Mouse (Mus musculus) heart, adult 18-20 months (tissue): ENCODE data around the gene Trappc3. TPM values are rescaled to one million over a fixed set of nuclear protein-coding genes. Genes with fewer than 3 reads are reported as not detected.
A peak's percentile ranks its signal among the peaks of the same experiment; 100 is the strongest.
"Not testable (repeated sequence)": the region's sequence is repeated elsewhere in the genome, so short reads cannot be mapped to it uniquely, and the experiment has no call there.

Experiments
- DNase-seq, 2 experiments: peaks; one replicate each; pipeline ENCODE4 v3.0.0; 2021 to 2022; ENCODE audit warnings: mixed read lengths in 1 of 2
- long read RNA-seq, 2 experiments: library from polyadenylated mRNA; stranded (forward); transcript quantifications; one replicate each; pipeline ENCODE4 v2.0.0; 2021
- total RNA-seq, 2 experiments: library from RNA; stranded (reverse); gene quantifications; 2 replicates each; pipeline ENCODE4 v1.2.3; 2021

Gene Trappc3
- total RNA-seq = 10 to 100 TPM; 46.2 to 56.9 TPM
- long read RNA-seq, experiment 1, transcript Trappc3-201 (5 exons, 1,336 nt) = major isoform, 8 of 10 reads
- long read RNA-seq, experiment 1, partial matches to known transcripts = 1 of 10 reads
- long read RNA-seq, experiment 1, other reads (novel, unspliced or antisense) = 1 of 10 reads
- long read RNA-seq, experiment 2, partial matches to known transcripts = 2 of 5 reads
- long read RNA-seq, experiment 2, other reads (novel, unspliced or antisense) = 0 of 5 reads

DNA sequence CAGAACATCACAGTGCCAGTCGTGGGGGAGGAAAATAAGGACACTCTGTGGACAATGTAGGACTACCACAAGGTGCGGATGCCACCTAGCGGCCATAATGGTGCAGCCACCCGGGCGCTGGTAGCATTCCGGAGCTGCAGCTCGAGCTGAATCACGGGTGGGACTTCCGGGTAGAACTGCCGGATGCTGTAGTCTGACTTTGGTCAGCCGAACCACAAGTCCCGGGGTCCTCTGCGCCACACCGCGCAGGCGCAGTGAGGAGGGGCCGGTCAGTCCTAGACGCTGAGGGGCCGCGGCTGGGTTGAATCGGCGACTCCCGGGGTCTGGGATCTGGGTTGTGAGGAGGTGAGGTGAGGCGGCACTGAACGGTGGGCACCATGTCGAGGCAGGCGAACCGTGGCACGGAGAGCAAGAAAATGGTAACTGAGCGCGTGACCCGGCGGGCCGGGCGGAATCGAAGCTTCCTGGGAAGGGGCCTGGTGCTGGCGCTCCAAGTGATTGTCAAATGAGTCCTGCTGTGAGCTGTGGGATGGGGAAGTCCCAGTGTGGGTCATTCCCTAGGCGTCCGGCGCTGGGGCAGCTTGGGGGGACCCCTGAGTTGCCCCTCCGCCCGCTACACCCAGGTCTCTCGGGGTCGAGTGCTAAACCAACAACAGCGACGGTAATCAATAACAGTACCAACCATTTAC lies at the start of gene Trappc3:
Gene Trappc3 (plus strand): TSS at position 207 of the 689 bp plus-strand sequence.
- DNase-seq = peak; percentile 99 to 100

DNA sequence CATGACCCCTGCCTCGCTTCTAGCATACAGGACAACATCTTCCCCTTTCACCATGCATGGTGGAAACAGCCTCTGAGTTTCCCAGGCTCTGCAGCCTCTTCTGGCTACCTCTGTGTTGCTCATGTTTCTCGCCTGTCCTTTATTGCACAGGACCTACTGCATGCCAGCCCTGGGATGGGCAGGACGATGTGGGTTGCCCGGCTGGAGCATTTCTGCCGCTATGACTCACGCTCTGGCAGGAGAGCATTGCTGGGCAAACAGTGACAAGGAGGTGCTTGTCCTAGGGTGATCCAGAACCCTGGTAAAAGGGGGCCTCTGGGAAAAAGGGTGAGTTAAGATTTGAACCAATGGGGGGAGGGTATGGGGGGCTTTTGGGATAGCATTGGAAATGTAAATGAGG lies 44.4 kb upstream of the Trappc3 start:
- peak in 1 of 2 experiments; percentile 57 for DNase-seq

DNA sequence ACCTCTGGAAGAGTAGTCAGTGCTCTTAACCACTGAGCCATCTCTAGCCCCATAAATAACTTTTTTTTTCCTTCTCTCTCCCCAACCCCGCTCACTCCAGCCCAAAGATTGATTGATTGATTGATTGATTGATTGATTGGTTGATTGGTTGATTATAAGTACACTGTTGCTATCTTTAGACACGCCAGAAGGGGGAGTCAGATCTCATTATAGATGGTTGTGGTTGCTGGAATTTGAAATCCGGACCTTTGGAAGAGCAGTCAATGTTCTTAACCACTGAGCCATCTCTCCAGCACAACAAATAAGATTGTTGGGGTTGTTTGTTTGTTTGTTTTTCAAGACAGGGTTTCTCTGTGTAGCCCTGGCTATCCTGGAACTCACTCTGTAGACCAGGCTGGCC lies 42.6 kb upstream of the Trappc3 start:
- not testable (repeated sequence) for DNase-seq

DNA sequence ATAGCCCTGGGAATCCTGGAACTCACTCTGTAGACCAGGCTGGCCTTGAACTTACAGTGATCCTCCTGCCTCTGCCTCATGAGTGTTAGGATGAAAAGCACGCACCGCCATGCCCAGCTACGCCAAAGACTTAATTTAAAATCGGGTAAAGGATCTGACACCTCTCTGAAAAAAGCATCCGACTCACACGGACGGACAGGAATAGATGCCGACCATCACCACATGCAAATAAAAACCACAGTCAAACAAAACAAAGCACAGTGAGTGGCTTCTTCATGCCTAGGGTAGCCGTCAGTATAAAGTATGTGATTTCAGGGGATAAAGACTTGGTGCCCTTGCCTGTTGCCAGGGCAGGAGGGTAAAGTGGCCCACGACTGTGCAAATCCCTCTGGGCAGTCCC lies 42.1 kb upstream of the Trappc3 start:
- DNase-seq = no peak

DNA sequence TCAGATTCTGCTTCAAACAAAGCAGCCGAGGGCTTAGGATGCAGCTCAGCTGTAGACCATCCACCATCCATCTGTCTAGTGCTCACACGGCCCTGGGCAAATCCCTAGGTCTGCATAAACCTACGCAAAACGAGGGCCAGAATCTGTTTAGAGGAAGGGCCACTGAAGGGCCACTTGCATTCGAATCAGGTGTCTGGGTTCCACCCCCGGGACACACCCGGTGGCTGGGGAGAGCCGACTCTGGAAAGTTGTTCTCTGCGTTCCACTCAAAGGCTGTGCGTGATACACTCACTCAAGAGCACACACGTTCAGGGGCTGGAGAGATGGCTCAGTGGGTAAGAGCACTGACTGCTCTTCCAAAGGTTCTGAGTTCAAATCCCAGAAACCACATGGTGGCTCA lies 39.5 kb upstream of the Trappc3 start:
- DNase-seq = no peak

DNA sequence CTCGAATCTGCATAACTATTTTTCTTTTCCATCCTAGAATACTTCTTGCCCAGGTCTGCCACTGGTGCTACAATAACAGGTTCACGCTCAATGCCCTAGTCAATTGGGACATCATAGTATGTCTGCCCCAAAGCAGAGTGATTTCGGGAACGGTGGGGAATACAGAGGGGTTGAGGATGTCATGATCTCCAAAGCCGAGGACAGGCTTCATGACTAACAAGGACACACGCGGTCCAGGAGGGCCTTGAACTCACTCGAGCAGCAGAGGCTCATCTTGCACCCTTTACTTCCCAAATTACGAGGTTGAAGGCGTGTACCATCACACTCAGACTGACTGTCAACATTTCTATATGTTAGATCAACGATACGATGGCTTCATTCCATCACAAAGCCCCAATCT lies 35.5 kb upstream of the Trappc3 start:
- DNase-seq = no peak

DNA sequence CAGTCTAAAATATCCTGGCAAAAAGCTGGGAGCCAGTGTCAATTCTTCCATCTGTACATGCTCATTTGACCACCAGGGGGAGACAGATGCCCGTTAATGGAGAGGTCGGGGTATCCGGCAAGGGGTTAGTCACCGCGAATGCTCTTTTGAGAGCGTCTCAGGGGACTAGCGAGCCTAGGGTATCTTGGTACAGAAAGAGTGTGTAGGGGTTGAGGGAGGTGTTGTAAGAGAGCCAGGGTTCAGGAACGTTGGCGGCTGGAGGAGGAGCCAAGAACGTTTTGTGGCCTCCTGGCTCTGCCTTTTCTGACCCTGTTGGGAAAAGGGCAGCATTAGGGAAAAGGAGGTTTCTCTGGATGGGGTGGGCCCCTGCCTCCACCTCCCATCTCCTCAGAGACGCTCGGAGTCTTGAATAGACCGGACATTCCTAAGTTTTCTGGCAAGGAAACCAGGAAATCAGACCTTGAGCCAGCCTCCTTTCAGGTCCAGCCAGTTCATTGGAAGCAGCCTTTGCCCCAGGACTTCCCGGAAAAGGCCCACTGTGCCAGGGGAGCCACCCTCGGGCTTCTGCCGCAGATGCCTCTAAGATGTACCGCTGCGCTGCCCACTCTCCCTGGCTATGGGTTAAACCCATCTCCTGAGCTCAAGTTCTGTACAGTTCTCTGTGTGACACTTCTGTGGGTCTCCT lies 34.9 kb upstream of the Trappc3 start:
- DNase-seq = peak; percentile 92 to 99

DNA sequence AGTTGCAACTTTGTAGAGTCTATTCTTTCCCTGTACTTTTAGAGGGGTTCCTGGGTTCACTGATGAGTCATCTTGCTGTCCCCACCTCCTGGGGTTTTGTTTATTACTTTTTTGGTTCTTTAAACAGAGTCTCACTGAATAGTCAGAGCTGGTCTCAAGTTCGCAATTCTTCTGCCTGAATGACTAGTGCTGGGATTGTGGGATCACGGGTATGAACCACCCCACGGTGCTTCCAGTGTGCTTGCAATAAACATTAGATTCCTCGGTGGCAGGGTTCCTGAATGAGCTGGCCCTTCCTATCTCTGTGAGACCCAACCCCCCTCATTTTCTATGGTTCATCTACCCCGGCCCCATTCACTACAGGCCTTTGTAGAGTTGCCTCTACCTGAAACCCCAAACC lies 34.0 kb upstream of the Trappc3 start:
- peak in 1 of 2 experiments; percentile 46 for DNase-seq

DNA sequence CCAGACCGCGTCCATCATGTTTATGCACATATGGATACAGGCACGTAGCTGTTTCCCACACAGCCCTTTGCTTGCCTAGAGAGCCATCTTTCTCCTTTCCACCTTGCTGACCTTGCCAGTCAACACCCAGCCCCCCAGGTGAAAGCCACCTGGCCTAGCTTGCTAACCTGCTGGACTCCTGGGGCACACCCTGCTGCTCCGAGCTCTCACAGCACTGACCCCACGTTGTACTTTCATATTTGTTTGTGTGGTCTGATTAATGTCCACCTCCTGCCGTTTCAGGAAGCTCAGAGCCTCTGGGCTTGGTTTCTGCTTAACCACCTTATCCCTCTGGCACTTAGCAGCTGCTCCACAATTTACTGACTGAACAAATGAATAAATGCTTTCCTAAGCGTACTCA lies 32.2 kb upstream of the Trappc3 start:
- DNase-seq = no peak

DNA sequence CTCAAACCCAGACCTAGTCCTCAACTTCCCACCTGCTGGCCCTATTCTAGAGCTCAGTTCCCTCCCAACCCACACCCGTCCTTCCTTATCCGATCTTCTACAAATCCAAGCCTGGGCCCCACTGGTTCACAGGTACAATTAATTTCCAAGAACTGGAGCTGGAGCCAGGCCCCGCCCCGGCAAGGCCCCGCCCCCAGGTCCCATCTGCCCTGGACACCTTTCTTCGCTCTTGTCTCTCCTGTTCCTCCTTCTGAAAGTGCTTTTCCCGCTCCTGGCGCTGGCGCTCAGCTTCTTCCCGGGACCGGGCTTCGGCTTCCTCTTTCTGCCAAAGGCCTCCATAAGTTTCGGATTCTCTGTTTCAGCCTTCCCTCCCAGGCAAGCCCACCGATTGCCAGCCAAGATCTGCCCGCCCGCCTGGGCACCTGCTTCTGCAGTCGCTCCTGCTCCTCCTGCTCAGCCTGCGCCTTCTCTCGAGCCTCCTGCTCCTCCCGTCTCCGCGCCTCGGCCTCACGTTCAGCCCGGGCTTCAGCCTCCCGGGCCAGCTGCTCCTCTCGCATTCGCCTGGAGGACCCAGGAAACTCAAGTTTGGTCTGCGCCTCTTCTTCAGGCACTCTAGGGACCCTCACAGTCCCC lies 28.3 kb upstream of the Trappc3 start:
- no peak for DNase-seq

DNA sequence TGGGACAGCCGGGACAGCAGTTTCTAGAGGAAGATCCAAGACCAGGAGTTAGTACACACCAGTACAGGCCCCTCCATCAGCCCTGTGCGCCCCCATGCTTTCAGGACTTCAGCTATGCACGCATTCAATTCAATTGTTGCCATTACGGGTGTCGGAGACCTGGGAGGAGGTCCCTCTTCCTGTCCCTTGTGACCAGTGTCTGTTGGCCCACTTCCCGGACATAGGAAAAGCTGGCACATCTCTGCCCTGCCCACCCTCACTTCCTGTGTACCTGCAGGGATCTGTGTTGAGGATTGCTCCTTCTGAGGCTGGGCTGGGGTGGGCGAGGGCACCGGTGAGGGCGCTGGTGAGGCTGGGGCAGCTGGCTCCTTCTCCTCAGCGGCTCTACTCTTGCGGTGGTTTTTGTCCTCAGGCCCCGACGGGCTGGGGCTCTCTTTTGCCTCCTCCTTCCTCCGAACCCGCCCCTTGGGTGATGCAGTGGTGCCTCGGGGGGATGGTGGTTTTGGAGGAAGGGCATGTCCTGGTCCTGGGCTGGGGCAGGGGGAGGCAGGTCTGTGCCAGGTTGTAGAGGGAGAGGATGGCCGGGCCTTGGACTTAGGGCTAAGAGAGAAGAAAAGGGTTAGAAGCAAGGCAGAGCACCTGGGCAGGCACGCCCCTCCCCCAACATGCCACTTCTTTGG lies 27.5 kb upstream of the Trappc3 start:
- peak in 1 of 2 experiments; percentile 24 for DNase-seq

DNA sequence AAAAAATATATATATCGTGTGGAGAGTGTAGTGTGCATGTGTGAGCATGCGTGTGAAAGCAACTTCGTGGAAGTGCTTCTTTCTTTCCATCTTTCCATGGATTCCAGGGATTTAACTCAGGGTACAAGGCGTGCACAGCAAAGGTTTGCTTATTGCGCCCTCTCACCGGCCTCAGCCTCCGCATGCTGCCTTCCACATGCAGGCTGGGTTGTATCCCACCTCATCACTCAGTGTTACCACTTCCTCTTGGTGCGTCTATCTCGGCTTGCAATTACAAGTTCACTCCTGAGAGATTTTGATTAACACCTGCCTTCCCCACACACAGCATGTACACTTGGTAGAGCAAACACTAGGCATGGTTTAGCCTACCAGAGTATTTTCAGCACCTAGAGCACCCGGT lies 26.9 kb upstream of the Trappc3 start:
- DNase-seq = no peak

DNA sequence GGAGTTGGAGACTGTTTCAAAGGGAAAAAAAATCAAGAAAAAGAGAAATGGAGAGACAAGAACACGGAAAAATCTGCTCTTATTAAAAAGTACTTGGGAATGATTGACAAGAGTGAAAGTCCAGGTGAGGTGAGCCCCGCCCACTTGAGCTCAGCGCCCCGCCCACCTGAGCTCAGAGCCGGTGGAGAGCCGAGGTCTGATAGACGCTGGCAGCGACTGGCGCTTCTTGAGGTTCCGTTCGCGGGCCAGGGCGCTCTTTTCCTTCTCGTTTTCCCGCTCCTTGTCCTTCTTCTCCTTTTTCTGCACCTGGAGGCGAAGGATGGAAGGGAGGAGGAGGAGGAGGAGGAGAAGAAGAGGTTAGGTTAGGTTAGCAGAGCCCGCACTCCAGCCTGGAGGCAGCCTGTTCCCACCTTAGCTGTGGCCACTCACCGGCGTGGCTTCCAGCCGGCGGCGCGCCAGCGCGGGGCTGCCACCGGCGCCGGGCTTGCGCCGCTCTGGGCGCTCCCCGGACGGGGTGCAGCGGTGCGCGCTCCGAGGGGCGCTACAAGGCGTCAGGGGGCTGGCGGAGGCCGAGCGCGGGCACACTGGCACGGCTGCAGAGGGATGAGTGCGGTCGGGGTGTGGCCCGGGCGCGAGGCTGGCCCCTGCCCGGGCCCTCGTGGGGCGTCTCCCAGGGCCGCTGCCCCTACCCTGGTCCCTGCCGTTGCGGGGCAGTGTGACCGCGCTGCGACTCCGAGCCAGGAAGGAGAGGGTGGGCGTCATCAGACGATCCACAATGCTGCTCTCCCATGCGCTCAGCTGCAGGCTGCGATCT lies 25.5 kb upstream of the Trappc3 start:
- peak in 1 of 2 experiments; percentile 36 for DNase-seq

DNA sequence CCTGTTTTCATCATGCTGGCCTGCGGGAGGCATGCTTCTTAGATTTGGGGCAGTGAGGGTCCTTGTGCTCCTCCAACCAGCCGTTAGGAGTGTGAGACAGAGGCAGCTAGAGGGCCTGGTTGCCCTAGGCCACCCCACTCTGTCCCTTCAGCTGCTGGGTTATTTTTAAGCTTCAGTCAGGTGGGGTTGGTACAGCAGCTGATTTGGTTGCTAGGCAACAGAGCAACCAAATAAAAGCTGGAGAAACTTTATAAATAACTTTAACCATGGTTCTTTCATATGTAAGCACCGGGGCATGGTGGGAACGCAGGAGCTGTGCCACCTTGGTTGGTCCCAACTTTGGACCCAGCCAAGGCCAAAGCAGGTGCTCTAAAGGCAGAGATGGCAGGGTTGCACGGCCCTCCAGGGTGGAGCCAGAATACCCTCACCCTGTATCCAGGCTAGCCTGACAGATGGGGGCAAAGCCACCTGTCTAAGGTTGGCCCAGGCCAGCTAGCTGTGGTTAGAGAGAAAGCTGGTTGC lies 24.3 kb upstream of the Trappc3 start:
- DNase-seq = peak; percentile 69 to 85

DNA sequence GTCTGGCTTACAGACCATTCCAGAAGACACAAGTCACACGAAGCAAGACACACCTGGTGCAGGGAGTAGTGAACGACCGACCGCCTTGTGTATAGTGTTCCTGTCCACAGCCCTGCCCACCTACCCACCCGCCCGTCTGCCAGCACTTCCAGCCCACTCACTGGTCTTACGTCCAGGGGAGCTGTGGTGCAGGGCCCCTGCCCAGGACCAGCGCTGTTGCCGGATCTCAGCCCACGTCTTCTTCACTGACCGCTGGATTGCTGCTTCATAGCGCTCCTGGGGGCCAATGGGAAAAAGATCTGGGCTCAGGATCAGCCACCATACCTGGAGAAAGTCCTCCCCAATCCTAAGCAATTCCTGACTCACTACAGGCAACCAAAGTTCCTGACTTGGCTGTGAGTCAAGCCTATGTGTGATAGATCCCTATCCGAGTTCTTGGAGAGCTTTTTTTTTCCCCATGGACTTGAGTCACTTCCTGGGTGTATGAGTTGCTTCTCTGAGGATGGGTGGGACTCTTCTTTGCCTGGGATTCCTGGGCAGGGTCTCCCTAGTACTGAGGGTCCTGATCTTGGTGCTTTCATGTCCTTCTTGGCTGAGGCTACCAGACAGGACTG lies 22.2 kb upstream of the Trappc3 start:
- peak in 1 of 2 experiments; percentile 15 for DNase-seq

DNA sequence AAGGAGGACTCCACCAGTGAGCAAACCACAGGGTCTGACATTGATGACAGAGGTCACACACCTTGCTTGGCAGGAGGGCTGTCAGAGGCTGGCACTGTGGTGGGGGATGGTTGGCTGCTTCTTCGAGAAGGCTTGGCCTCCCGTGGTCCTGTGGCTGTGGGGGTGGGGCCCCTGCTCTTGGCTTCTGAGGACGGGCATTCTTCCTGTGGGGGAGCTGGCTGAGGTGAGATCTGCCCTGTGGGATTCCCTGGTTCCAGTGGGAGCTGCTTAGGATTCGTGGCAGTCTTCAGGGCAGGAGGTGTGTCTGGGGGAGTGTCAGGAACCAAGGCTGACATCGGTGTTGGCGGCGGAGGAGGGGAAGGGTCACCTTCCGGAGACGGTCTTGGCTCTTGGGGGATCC lies 20.2 kb upstream of the Trappc3 start:
- peak in 1 of 2 experiments; percentile 48 for DNase-seq

DNA sequence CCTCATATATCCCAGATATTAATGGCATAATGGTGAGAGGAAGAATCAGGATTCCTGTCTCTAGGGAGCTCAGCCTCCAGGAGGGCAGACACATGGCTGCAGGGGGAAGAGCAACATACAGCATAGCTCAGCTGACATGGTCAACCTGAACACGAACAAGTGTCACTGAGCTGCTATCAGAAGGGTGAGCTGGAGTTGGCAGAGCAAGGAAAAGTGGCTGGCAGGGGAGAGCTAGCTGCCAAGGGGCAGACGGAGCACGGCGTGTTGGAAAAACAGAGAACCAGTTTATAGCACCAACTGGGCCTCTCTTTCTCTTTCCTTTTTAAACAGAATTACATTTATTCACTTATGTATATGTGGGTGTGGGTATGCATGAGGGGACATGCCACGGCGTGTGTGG lies 19.6 kb upstream of the Trappc3 start:
- peak; percentile 53 to 75 for DNase-seq

DNA sequence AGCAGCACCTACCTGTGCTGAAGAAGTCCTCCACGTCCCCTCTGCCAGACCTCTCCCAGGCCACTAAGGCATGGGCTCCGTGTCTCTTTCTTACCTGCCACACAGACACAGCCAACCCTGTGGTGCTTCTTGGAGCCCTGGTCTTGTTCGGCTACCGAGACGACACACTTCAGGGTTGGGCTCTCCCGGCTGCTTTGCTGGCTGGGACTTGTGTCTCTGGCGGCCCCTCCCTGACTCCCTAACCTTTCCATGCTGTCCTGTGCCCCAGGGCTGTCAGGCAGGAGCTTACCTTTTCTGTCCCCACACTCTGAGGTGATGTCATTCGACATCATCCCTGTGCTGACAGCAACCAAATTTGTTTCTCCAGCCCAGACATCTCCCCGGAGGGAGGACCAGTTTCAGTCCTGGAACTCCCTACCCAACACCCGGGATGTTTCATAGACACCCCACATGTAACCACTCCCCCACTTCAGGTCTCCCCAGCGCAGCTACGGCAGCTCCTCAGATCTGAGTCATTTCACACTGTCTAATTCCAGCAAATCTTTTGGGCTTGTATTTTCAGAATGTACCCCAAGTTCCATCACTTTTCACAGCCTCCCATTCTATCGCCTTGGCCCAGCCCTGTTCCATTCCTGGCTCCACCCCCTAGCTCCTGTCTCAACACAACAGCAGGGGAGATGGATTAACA lies 15.8 kb upstream of the Trappc3 start:
- DNase-seq = no peak

DNA sequence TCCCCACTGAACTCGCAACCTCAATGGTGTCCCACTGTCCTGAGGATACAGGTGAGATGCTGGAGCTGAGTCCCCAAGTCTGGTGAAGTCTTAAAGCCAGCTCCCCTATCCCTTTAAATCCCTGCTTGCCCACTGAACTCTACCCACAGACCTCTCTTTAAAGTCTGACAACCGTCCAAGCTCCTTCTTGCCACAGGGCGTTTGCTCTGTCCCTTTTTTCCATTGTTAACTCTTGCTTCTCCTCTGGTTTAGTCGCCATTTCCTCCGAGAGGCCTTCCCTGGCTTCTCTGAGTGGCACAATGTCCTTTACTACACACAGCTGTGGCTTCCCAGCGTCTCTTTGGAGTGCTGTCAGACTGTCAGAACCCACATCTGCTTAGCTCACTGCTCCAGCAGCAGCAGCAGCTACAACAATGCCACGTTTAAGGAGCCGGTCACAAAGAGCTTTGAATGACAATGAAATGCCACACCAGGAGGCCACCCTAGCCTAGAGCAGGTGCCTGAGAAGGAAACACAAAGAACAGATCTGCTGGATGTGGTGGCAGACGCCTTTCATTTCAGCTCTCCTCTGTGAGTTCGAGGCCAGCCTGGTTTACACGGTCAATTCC lies 13.8 kb upstream of the Trappc3 start:
- DNase-seq = no peak

DNA sequence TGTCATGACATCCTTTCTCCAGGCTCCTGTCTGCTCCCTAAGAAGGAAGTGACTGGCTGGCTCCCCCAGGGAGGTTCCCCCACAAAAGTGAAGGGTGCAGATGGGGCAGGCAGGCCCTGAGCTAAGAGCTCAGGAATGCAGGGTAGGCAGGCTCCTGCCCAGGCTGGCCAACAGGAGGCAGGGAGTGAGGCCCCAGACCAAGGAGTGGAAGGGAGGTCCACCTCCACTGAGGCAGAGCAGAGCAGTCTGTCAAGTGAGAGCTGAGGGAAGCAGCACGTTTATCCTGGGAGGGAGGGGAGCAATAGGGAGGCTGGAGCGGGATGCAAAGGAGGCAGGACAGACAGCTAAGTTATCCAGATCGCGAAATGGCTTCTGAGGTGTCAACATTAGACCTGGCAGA lies 11.5 kb upstream of the Trappc3 start:
- DNase-seq = no peak
